Mouse (Mus musculus): ENCODE results near the gene Thy1.

The Thy1 gene

GRCm38 (mm10) chr9:44042836-44043707 is at the start of gene Thy1:
Gene Thy1 (plus strand): TSS chr9:44043384.
- DNase-seq (ENCODE audit: low read depth, low spot score), result no peak

GRCm38 (mm10) chr9:43997681-43998080 is 45.5 kb upstream of the Thy1 start:
- no peak for DNase-seq (ENCODE audit: low read depth, low spot score)

- DNase-seq (ENCODE audit: low read depth, low spot score), result no peak
These were observed 44.3 kb upstream of the Thy1 start for GRCm38 (mm10) chr9:43998851-43999250.

GRCm38 (mm10) chr9:44004362-44004761 is 38.8 kb upstream of the Thy1 start:
- DNase-seq (ENCODE audit: low read depth, low spot score), result no peak

GRCm38 (mm10) chr9:44005305-44005704 is 37.9 kb upstream of the Thy1 start:
- DNase-seq (ENCODE audit: low read depth, low spot score), result no peak

GRCm38 (mm10) chr9:44007323-44007722 is 35.9 kb upstream of the Thy1 start:
- no peak for DNase-seq (ENCODE audit: low read depth, low spot score)

GRCm38 (mm10) chr9:44007991-44008390 is 35.2 kb upstream of the Thy1 start:
- DNase-seq (ENCODE audit: low read depth, low spot score), result no peak

- DNase-seq (ENCODE audit: low read depth, low spot score), result no peak
These were observed 32.3 kb upstream of the Thy1 start for GRCm38 (mm10) chr9:44010900-44011299.

- DNase-seq (ENCODE audit: low read depth, low spot score), result no peak
These were observed 31.5 kb upstream of the Thy1 start for GRCm38 (mm10) chr9:44011668-44012067.

- DNase-seq (ENCODE audit: low read depth, low spot score), result no peak
These were observed 31.0 kb upstream of the Thy1 start for GRCm38 (mm10) chr9:44012164-44012563.

- no peak for DNase-seq (ENCODE audit: low read depth, low spot score)
These were observed 30.4 kb upstream of the Thy1 start for GRCm38 (mm10) chr9:44012761-44013301.

- no peak for DNase-seq (ENCODE audit: low read depth, low spot score)
These were observed 29.4 kb upstream of the Thy1 start for GRCm38 (mm10) chr9:44013781-44014180.

GRCm38 (mm10) chr9:44016304-44016703 is 26.9 kb upstream of the Thy1 start:
- DNase-seq (ENCODE audit: low read depth, low spot score), result no peak

GRCm38 (mm10) chr9:44017846-44018245 is 25.3 kb upstream of the Thy1 start:
- DNase-seq (ENCODE audit: low read depth, low spot score), result no peak

GRCm38 (mm10) chr9:44020001-44020400 is 23.2 kb upstream of the Thy1 start:
- DNase-seq (ENCODE audit: low read depth, low spot score), result no peak

GRCm38 (mm10) chr9:44022100-44022847 is 20.9 kb upstream of the Thy1 start:
- DNase-seq (ENCODE audit: low read depth, low spot score), result no peak

- DNase-seq (ENCODE audit: low read depth, low spot score), result no peak
These were observed 19.1 kb upstream of the Thy1 start for GRCm38 (mm10) chr9:44024096-44024495.

- DNase-seq (ENCODE audit: low read depth, low spot score), result no peak
These were observed 13.5 kb upstream of the Thy1 start for GRCm38 (mm10) chr9:44029580-44030236.

GRCm38 (mm10) chr9:44030646-44031045 is 12.5 kb upstream of the Thy1 start:
- no peak for DNase-seq (ENCODE audit: low read depth, low spot score)

- no peak for DNase-seq (ENCODE audit: low read depth, low spot score)
These were observed 12.1 kb upstream of the Thy1 start for GRCm38 (mm10) chr9:44031079-44031478.

- DNase-seq (ENCODE audit: low read depth, low spot score), result no peak
These were observed 11.2 kb upstream of the Thy1 start for GRCm38 (mm10) chr9:44031946-44032345.

GRCm38 (mm10) chr9:44033317-44033716 is 9.9 kb upstream of the Thy1 start:
- DNase-seq (ENCODE audit: low read depth, low spot score), result no peak

Measured in embryo, embryonic 11.5 days (tissue).